Mouse (Mus musculus) hindbrain, postnatal 0 days (tissue): Measurements from ENCODE around the gene Impg2. TPM values are rescaled to one million over a fixed set of nuclear protein-coding genes. Genes with fewer than 3 reads are reported as not detected.

Experiments used
- ATAC-seq: fragments of 200-750 bp; cut with Nextera tagmentation; 2 replicates; pipeline ENCODE4 v1.8.0; 2017; ENCODE audit warnings: mild to moderate bottlenecking, moderate TSS enrichment, moderate library complexity
- DNase-seq: peaks from one replicate; pipeline ENCODE4 v3.0.0-alpha.2; 2015; ENCODE audit warnings: low spot score
- H3K27ac ChIP-seq: fragments of 300-500 bp; sonication (generic); 2 replicates; pipeline ENCODE4 v1.5.1; 2014; ENCODE audit warnings: mild to moderate bottlenecking
- H3K27me3 ChIP-seq: fragments of 300-500 bp; sonication (generic); 2 replicates; pipeline ENCODE4 v1.6.1; 2014; ENCODE audit warnings: low read length, mixed read lengths; ENCODE audit not compliant: insufficient read depth
- H3K36me3 ChIP-seq: fragments of 300-500 bp; sonication (generic); 2 replicates; pipeline ENCODE4 v1.6.1; 2014; ENCODE audit warnings: low read length, mixed read lengths; ENCODE audit not compliant: insufficient read depth
- H3K4me1 ChIP-seq: fragments of 300-500 bp; sonication (generic); 2 replicates; pipeline ENCODE4 v1.6.1; 2014; ENCODE audit warnings: antibody characterized with exemption, low read length, mixed read lengths; ENCODE audit not compliant: insufficient read depth
- H3K4me2 ChIP-seq: fragments of 300-500 bp; sonication (generic); 2 replicates; pipeline ENCODE4 v1.6.1; 2014; ENCODE audit warnings: low read depth, mild to moderate bottlenecking, low read length, moderate library complexity, mixed read lengths
- H3K4me3 ChIP-seq: fragments of 300-500 bp; sonication (generic); 2 replicates; pipeline ENCODE4 v1.5.1; 2014; ENCODE audit warnings: low read length
- H3K9ac ChIP-seq: fragments of 300-500 bp; sonication (generic); replicated peaks from 2 replicates; pipeline ENCODE4 v1.6.1; 2014; ENCODE audit warnings: mild to moderate bottlenecking, low read length, moderate library complexity, mixed read lengths
- H3K9me3 ChIP-seq: fragments of 300-500 bp; sonication (generic); 2 replicates; pipeline ENCODE4 v1.6.1; 2016; ENCODE audit warnings: low read length, mixed read lengths
- CTCF ChIP-seq: IDR thresholded peaks from 2 replicates; pipeline ENCODE4 v1.5.1; 2016; ENCODE audit warnings: antibody characterized with exemption, control low read depth, low read depth
- WGBS: fragments of 180-500 bp; shearing (Covaris S2); extraction: QIAGEN DNeasy Blood & Tissue Kit; methylation state at CpG from one replicate; pipeline ENCODE4 v1.1.7; 2014; 5-methylcytosine and 5-hydroxymethylcytosine counted together
- polyA plus RNA-seq: library from polyadenylated mRNA; unstranded; fragments of >200 nt; fragmentation: Nextera tagmentation; extraction: Ambion mirVana; gene quantifications from 2 replicates; pipeline ENCODE4 v1.2.1, GENCODE M21; 2015
- total RNA-seq: library from RNA; depleted of rRNA; stranded (reverse); fragments of >200 nt; gene quantifications from 2 replicates; pipeline ENCODE4 v1.2.3, GENCODE M21; 2014

Gene Impg2
- total and polyA plus RNA-seq, 2 experiments from 2014 or later: 0.08 to 0.26 TPM

DNA sequence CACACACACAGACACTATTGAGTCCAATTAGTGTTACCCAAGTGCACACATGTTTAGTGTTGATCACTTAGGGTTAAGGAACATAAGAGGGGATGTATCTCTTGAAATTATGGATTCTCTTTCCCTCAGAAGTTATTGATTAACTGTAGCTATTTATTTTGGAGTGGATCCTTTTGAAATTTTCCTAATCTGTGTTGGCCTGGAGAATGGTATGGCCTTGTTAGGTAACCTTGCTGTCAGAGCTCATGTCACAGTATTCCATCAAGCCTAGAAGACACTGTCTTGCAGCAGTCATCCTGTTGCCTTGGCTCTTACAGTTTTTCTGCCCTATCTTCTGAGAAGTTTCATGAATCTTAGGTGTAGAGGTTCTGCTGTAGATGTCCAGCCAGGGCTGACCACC is 75.6 kb downstream of the Impg2 start:
- no peaks in the 10 kb centered on the region for H3K4me1 ChIP-seq
- H3K9ac ChIP-seq: no peak overlapping the region
- no peak overlapping the region for H3K4me2 ChIP-seq
- H3K36me3 ChIP-seq: no peaks in the 10 kb centered on the region
- no peaks in the 10 kb centered on the region for H3K9me3 ChIP-seq
- H3K4me3 ChIP-seq: no peak overlapping the region
- no peak overlapping the region for H3K27ac ChIP-seq
- no peak for TF ChIP-seq CTCF
- no peaks in the 10 kb centered on the region for H3K27me3 ChIP-seq
- DNase-seq (no peak), ATAC-seq (no peak)

GRCm38 (mm10) chr16:56281336-56281735 is 77.2 kb downstream of the Impg2 start:
- Histone ChIP-seq H3K4me2 (no peak overlapping the region), H3K27me3 (no peaks in the 10 kb centered on the region), H3K4me3 (no peak overlapping the region), H3K9me3 (no peaks in the 10 kb centered on the region), H3K4me1 (no peaks in the 10 kb centered on the region), H3K27ac (no peak overlapping the region), H3K36me3 (no peaks in the 10 kb centered on the region), H3K9ac (no peak overlapping the region)
- no peak for DNase-seq
- ATAC-seq: no peak
- 84% methylated on average over 4 of the region's 4 CpGs for WGBS
- no peak for TF ChIP-seq CTCF

GRCm38 (mm10) chr16:56283330-56283729 is 79.2 kb downstream of the Impg2 start:
- Histone ChIP-seq H3K9me3 (no peaks in the 10 kb centered on the region), H3K9ac (no peak overlapping the region), H3K4me3 (no peak overlapping the region), H3K4me2 (no peak overlapping the region), H3K27ac (no peak overlapping the region), H3K27me3 (no peaks in the 10 kb centered on the region), H3K36me3 (no peaks in the 10 kb centered on the region), H3K4me1 (no peaks in the 10 kb centered on the region)
- WGBS: 82% methylated on average over 1 of the region's 1 CpGs
- peak; percentile 58 for DNase-seq
- no peak for ATAC-seq
- no peak for TF ChIP-seq CTCF

DNA sequence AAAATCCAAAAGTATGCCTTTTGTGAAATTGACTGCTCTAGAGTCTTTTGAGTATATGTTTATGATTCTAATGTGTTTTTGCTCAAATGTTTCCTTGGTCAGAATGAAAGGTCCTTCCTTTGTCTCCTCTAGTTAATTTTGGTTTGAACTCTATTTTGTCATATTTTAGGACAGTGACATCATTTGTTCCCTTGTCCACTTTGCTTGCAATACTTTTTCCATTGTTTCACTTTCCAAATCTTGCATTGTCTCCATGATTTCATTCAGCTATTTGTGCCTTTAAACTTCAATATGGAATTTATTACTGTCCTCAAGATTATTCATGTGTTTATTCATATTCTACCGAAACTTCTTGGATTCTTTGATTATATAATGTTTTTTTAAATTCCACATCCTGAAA is 79.8 kb downstream of the Impg2 start:
- Histone ChIP-seq H3K4me3 (no peak overlapping the region), H3K27me3 (no peaks in the 10 kb centered on the region), H3K4me2 (no peak overlapping the region), H3K9ac (no peak overlapping the region), H3K4me1 (no peaks in the 10 kb centered on the region), H3K9me3 (no peaks in the 10 kb centered on the region), H3K27ac (no peak overlapping the region), H3K36me3 (no peaks in the 10 kb centered on the region)
- no peak for TF ChIP-seq CTCF
- no peak for DNase-seq
- 89% methylated on average over 1 of the region's 1 CpGs for WGBS
- ATAC-seq: no peak

GRCm38 (mm10) chr16:56286076-56286475 is 82.0 kb downstream of the Impg2 start:
- no peak overlapping the region for H3K27ac ChIP-seq
- H3K27me3 ChIP-seq: no peaks in the 10 kb centered on the region
- H3K36me3 ChIP-seq: no peaks in the 10 kb centered on the region
- DNase-seq (peak; percentile 12), ATAC-seq (no peak)
- TF ChIP-seq CTCF: no peak
- H3K4me1 ChIP-seq: no peaks in the 10 kb centered on the region
- no peak overlapping the region for H3K4me2 ChIP-seq
- H3K9ac ChIP-seq: no peak overlapping the region
- H3K9me3 ChIP-seq: no peaks in the 10 kb centered on the region
- no peak overlapping the region for H3K4me3 ChIP-seq
- WGBS: 66% methylated on average over 5 of the region's 5 CpGs

- no peak overlapping the region for H3K27ac ChIP-seq
- WGBS: 96% methylated on average over 2 of the region's 2 CpGs
- H3K4me3 ChIP-seq: no peak overlapping the region
- TF ChIP-seq CTCF: no peak
- H3K27me3 ChIP-seq: no peaks in the 10 kb centered on the region
- no peak overlapping the region for H3K4me2 ChIP-seq
- no peaks in the 10 kb centered on the region for H3K36me3 ChIP-seq
- no peak for ATAC-seq
- H3K9ac ChIP-seq: no peak overlapping the region
- H3K9me3 ChIP-seq: no peaks in the 10 kb centered on the region
- DNase-seq: no peak
- no peaks in the 10 kb centered on the region for H3K4me1 ChIP-seq
Measured at GRCm38 (mm10) chr16:56286977-56287376, 82.9 kb downstream of the Impg2 start.

GRCm38 (mm10) chr16:56294887-56295286 is 90.8 kb downstream of the Impg2 start:
- no peaks in the 10 kb centered on the region for H3K9me3 ChIP-seq
- 0 out of 2 replicates have a peak, but pooled peaks cover 4% of the 10 kb centered on the region for H3K4me1 ChIP-seq
- no peak overlapping the region for H3K4me2 ChIP-seq
- no peak for ATAC-seq
- H3K9ac ChIP-seq: no peak overlapping the region
- DNase-seq: no peak
- 69% methylated on average over 1 of the region's 1 CpGs for WGBS
- TF ChIP-seq CTCF: no peak
- no peaks in the 10 kb centered on the region for H3K36me3 ChIP-seq
- H3K27ac ChIP-seq: no peak overlapping the region
- H3K4me3 ChIP-seq: no peak overlapping the region
- no peaks in the 10 kb centered on the region for H3K27me3 ChIP-seq
